8 mouse cellular contexts compared by ENCODE assay signal in genomic region chr2:139677065-139677762, GRCm38 (mm10). TPM values are rescaled to one million over a fixed set of nuclear protein-coding genes. Genes with fewer than 3 reads are reported as not detected.
DNase-seq lines count a peak whose midpoint lies in the region; ATAC-seq and TF ChIP-seq lines count a peak whose summit lies in the region.

No protein-coding gene starts in this region.

- DNase-seq in thymus, adult 2 months = peak; percentile 1
- no peak for DNase-seq in thymus, postnatal 10 days (ENCODE audit: low spot score in 2 of 2)
- peak; percentile 55 for DNase-seq in forebrain, embryonic 10.5 days (ENCODE audit: extremely low spot score, low spot score)
- peak; percentile 80 for DNase-seq in telencephalon, adult 2 months (ENCODE audit: low read depth, low spot score)

- peak; percentile 65 for ATAC-seq in heart, embryonic 12.5 days (ENCODE audit: insufficient number of reproducible peaks, low FRiP score)
- ATAC-seq in kidney, embryonic 15.5 days (replicated peaks; ENCODE audit: low FRiP score) = peak; percentile 87
- peak; percentile 76 for ATAC-seq in limb, embryonic 13.5 days (ENCODE audit: low FRiP score, low read depth)
- peak; percentile 68 for ATAC-seq in midbrain, embryonic 15.5 days (replicated peaks)

- H3K9me3 ChIP-seq in forebrain, embryonic 10.5 days = no peaks in the 10 kb centered on the region
- H3K9me3 ChIP-seq in heart, embryonic 12.5 days (replicated peaks) = no peaks in the 10 kb centered on the region
- H3K9me3 ChIP-seq in kidney, embryonic 15.5 days (replicated peaks) = no peaks in the 10 kb centered on the region
- no peaks in the 10 kb centered on the region for H3K9me3 ChIP-seq in limb, embryonic 13.5 days
- H3K9me3 ChIP-seq in midbrain, embryonic 15.5 days = no peaks in the 10 kb centered on the region

- peak overlapping the region; percentile 84 for H3K9ac ChIP-seq in heart, embryonic 12.5 days
- peak overlapping the region; percentile 86 for H3K9ac ChIP-seq in kidney, embryonic 15.5 days
- peak overlapping the region; percentile 97 for H3K9ac ChIP-seq in limb, embryonic 13.5 days
- H3K9ac ChIP-seq in midbrain, embryonic 15.5 days = peak overlapping the region; percentile 82

- H3K4me1 ChIP-seq in thymus, adult 2 months (replicated peaks; ENCODE audit: control insufficient read depth, insufficient read depth, low read length) = peaks cover 8% of the 10 kb centered on the region; the same call in 1 of the 2 replicates
- peaks cover 28% of the 10 kb centered on the region for H3K4me1 ChIP-seq in forebrain, embryonic 10.5 days
- no peaks in the 10 kb centered on the region for H3K4me1 ChIP-seq in heart, embryonic 12.5 days (replicated peaks)
- peaks cover 20% of the 10 kb centered on the region for H3K4me1 ChIP-seq in kidney, embryonic 15.5 days
- H3K4me1 ChIP-seq in limb, embryonic 13.5 days = peaks cover 23% of the 10 kb centered on the region
- peaks cover 20% of the 10 kb centered on the region for H3K4me1 ChIP-seq in midbrain, embryonic 15.5 days

- no peaks in the 10 kb centered on the region for H3K36me3 ChIP-seq in thymus, adult 2 months (ENCODE audit: control insufficient read depth, insufficient read depth, low read length)
- no peaks in the 10 kb centered on the region for H3K36me3 ChIP-seq in forebrain, embryonic 10.5 days (replicated peaks)
- no peaks in the 10 kb centered on the region for H3K36me3 ChIP-seq in heart, embryonic 12.5 days
- no peaks in the 10 kb centered on the region for H3K36me3 ChIP-seq in kidney, embryonic 15.5 days
- no peaks in the 10 kb centered on the region for H3K36me3 ChIP-seq in limb, embryonic 13.5 days
- no peaks in the 10 kb centered on the region for H3K36me3 ChIP-seq in midbrain, embryonic 15.5 days (replicated peaks)

- peak overlapping the region; percentile 37; the same call in 1 of the 2 replicates for H3K4me3 ChIP-seq in thymus, adult 2 months (ENCODE audit: control insufficient read depth, insufficient read depth, low read length)
- H3K4me3 ChIP-seq in forebrain, embryonic 10.5 days = peak overlapping the region; percentile 85
- H3K4me3 ChIP-seq in heart, embryonic 12.5 days = peak overlapping the region; percentile 86
- peak overlapping the region; percentile 95 for H3K4me3 ChIP-seq in kidney, embryonic 15.5 days (replicated peaks)
- peak overlapping the region; percentile 96 for H3K4me3 ChIP-seq in limb, embryonic 13.5 days
- H3K4me3 ChIP-seq in midbrain, embryonic 15.5 days = peak overlapping the region; percentile 95

- H3K27ac ChIP-seq in thymus, adult 2 months (ENCODE audit: control insufficient read depth, insufficient read depth, low read length) = no peak overlapping the region
- H3K27ac ChIP-seq in forebrain, embryonic 10.5 days = peak overlapping the region; percentile 93
- no peak overlapping the region for H3K27ac ChIP-seq in heart, embryonic 12.5 days (ENCODE audit: poor library complexity, severe bottlenecking)
- peak overlapping the region; percentile 92 for H3K27ac ChIP-seq in kidney, embryonic 15.5 days
- peak overlapping the region; percentile 91 for H3K27ac ChIP-seq in limb, embryonic 13.5 days
- no peak overlapping the region for H3K27ac ChIP-seq in midbrain, embryonic 15.5 days

- H3K27me3 ChIP-seq in thymus, adult 2 months (ENCODE audit: control insufficient read depth, insufficient read depth, low read length) = peaks cover 21% of the 10 kb centered on the region; the same call in 1 of the 2 replicates
- peaks cover 59% of the 10 kb centered on the region for H3K27me3 ChIP-seq in forebrain, embryonic 10.5 days (ENCODE audit: poor library complexity, severe bottlenecking)
- peaks cover 19% of the 10 kb centered on the region; the same call in 1 of the 2 replicates for H3K27me3 ChIP-seq in heart, embryonic 12.5 days (replicated peaks)
- peaks cover 22% of the 10 kb centered on the region for H3K27me3 ChIP-seq in kidney, embryonic 15.5 days
- H3K27me3 ChIP-seq in limb, embryonic 13.5 days = 0 out of 2 replicates have a peak, but pooled peaks cover 3% of the 10 kb centered on the region
- H3K27me3 ChIP-seq in midbrain, embryonic 15.5 days (replicated peaks) = peaks cover 27% of the 10 kb centered on the region

- TF ChIP-seq CTCF in thymus, adult 2 months (IDR thresholded peaks at IDR 0.05; ENCODE audit: borderline replicate concordance, control insufficient read depth, extremely low read depth, insufficient read depth, low read length, poor library complexity) = no peak

- H3K4me2 ChIP-seq in heart, embryonic 12.5 days = peak overlapping the region; percentile 92
- peak overlapping the region; percentile 95 for H3K4me2 ChIP-seq in kidney, embryonic 15.5 days
- peak overlapping the region; percentile 98 for H3K4me2 ChIP-seq in limb, embryonic 13.5 days (replicated peaks)
- peak overlapping the region; percentile 99 for H3K4me2 ChIP-seq in midbrain, embryonic 15.5 days

- TF ChIP-seq POLR2A in thymus, adult 2 months (IDR thresholded peaks at IDR 0.05; ENCODE audit: control insufficient read depth, extremely low read depth, insufficient read depth, low read length, poor library complexity) = no peak

- WGBS in thymus, adult 2 months = 2% methylated on average over 52 of the region's 52 CpGs
- 0% methylated on average over 52 of the region's 52 CpGs for WGBS in forebrain, embryonic 10.5 days
- under 1% methylated on average over 52 of the region's 52 CpGs for WGBS in heart, embryonic 12.5 days
- WGBS in kidney, embryonic 15.5 days = under 1% methylated on average over 52 of the region's 52 CpGs
- WGBS in limb, embryonic 13.5 days = under 1% methylated on average over 52 of the region's 52 CpGs
- under 1% methylated on average over 52 of the region's 52 CpGs for WGBS in midbrain, embryonic 15.5 days

RNA-seq across cellular contexts. Expression of gene Ism1, which starts 0.8 kb away (rescaled TPM):
- 0.36 and 0.42 TPM in 2 replicates for polyA plus RNA-seq in thymus, adult 2 months (2012; rRNA removed)
- 0.58 and 0.61 TPM in 2 replicates for polyA plus RNA-seq in forebrain, embryonic 10.5 days (2016; fragmentation: Nextera tagmentation; extraction: Ambion mirVana)
- polyA plus RNA-seq in heart, embryonic 12.5 days (2016; fragmentation: Nextera tagmentation; extraction: Ambion mirVana) = 0.47 and 0.64 TPM in 2 replicates
- 4.7 and 4.9 TPM in 2 replicates for polyA plus RNA-seq in kidney, embryonic 15.5 days (2015; fragmentation: Nextera tagmentation; extraction: Ambion mirVana)
- polyA plus RNA-seq in limb, embryonic 13.5 days (2015; fragmentation: Nextera tagmentation; extraction: Ambion mirVana) = 6.5 and 8.2 TPM in 2 replicates
- polyA plus RNA-seq in midbrain, embryonic 15.5 days (2015; fragmentation: Nextera tagmentation; extraction: Ambion mirVana) = 0.41 and 0.72 TPM in 2 replicates

Comparison
In these comparisons a context has a peak if more than half of its experiments do, and no peak if none do; other contexts are left out.
1. DNase-seq: peak in thymus, adult 2 months (single experiment), forebrain, embryonic 10.5 days (single experiment) and telencephalon, adult 2 months (single experiment); none in thymus, postnatal 10 days (0 of 2).
2. H3K27ac ChIP-seq: peak in forebrain, embryonic 10.5 days (single experiment), kidney, embryonic 15.5 days (single experiment) and limb, embryonic 13.5 days (single experiment); none in thymus, adult 2 months (single experiment), heart, embryonic 12.5 days (single experiment) and midbrain, embryonic 15.5 days (single experiment).
3. H3K4me3 ChIP-seq: peak in every context shown above with its lines; median percentile 96 in limb, embryonic 13.5 days; 95 in kidney, embryonic 15.5 days; 95 in midbrain, embryonic 15.5 days; 86 in heart, embryonic 12.5 days; 85 in forebrain, embryonic 10.5 days; 37 in thymus, adult 2 months.
4. Peak in every context shown above with its lines, with median percentiles within 50 percentile points of each other: ATAC-seq, H3K4me2 ChIP-seq and H3K9ac ChIP-seq.